Mouse (Mus musculus) heart, adult 2 months (tissue): ENCODE data around the gene Pon2. TPM values are rescaled to one million over a fixed set of nuclear protein-coding genes. Genes with fewer than 3 reads are reported as not detected.

Experiments used
- DNase-seq, 2 experiments: peaks; one replicate each; pipeline ENCODE4 v3.0.0; 2021
- H3K27ac ChIP-seq: fragments of 200-600 bp; 2 replicates; pipeline ENCODE4 v1.8.1; 2022
- H3K27me3 ChIP-seq: fragments of 200-500 bp; 2 replicates; pipeline ENCODE4 v1.6.1; 2012; ENCODE audit warnings: mild to moderate bottlenecking, low read length, inconsistent platforms, mixed read lengths; ENCODE audit not compliant: control insufficient read depth, insufficient read depth
- H3K36me3 ChIP-seq: fragments of 200-500 bp; 2 replicates; pipeline ENCODE4 v1.6.1; 2012; ENCODE audit warnings: low read length, inconsistent platforms; ENCODE audit not compliant: control insufficient read depth, insufficient read depth
- H3K4me1 ChIP-seq: fragments of 200-500 bp; 2 replicates; pipeline ENCODE4 v1.6.1; 2011; ENCODE audit warnings: low read length; ENCODE audit not compliant: control insufficient read depth, insufficient read depth
- H3K4me3 ChIP-seq: fragments of 200-600 bp; 2 replicates; pipeline ENCODE4 v1.8.1; 2022
- H3K79me2 ChIP-seq: fragments of 200-500 bp; replicated peaks from 2 replicates; pipeline ENCODE4 v1.6.1; 2012; ENCODE audit warnings: mild to moderate bottlenecking, inconsistent platforms, low read length, moderate library complexity, mixed read lengths; ENCODE audit not compliant: control insufficient read depth, insufficient read depth
- H3K9ac ChIP-seq: fragments of 200-500 bp; 2 replicates; pipeline ENCODE4 v1.6.1; 2012; ENCODE audit warnings: low read depth, mild to moderate bottlenecking, control low read depth, inconsistent platforms, low read length, mixed read lengths
- CTCF ChIP-seq: fragments of 200-600 bp; IDR thresholded peaks from 2 replicates; pipeline ENCODE4 v1.8.1; 2022; ENCODE audit warnings: antibody characterized with exemption, mild to moderate bottlenecking, moderate library complexity
- EP300 ChIP-seq: fragments of 200-500 bp; IDR thresholded peaks from 2 replicates; pipeline ENCODE4 v1.6.1; 2011; ENCODE audit warnings: low read depth, low read length, control low read depth; ENCODE audit not compliant: insufficient read depth
- POLR2A ChIP-seq: fragments of 200-500 bp; IDR thresholded peaks from 2 replicates; pipeline ENCODE4 v1.6.1; 2011; ENCODE audit warnings: mild to moderate bottlenecking, low read depth, low read length, control low read depth; ENCODE audit not compliant: insufficient read depth
- WGBS: fragments of 180-500 bp; shearing (Covaris S2); methylation state at CpG from one replicate; pipeline ENCODE4 v1.1.7; 2018; 5-methylcytosine and 5-hydroxymethylcytosine counted together
- intact Hi-C: fragments of 180-260 bp; cut with DNase I; formaldehyde crosslinking; loops from one replicate; pipeline ENCODE4 v1.15.1; 2025
- polyA plus RNA-seq: library from polyadenylated mRNA; depleted of rRNA; stranded (reverse); fragments of >200 nt; gene quantifications from 2 replicates; pipeline ENCODE4 v1.2.3, GENCODE M21; 2012
- total RNA-seq, 2 experiments: library from RNA; stranded (reverse); gene quantifications; 2 replicates each; pipeline ENCODE4 v1.2.3; 2021

The Pon2 gene
- total and polyA plus RNA-seq, 3 experiments = 15.9 to 16.8 (median 16.8) TPM

DNA sequence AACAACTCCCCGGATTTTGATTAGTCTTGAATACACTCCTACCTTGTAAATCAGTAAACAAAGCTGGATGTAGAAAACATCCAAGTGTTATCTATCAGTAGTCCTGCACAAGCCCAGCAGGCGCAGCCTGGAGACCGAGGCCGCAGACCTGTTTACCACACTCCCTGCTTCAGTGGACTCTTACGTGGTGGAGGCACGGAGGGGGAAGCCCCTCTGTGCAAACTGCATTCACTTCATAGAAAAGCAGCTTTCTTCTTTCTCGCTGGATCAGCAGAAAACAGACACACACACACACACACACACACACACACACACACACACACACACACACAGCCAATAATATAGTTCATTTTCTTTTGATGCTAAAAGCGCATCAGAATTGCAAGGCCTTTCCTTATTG, 33.5 kb downstream of the Pon2 start:
- Histone ChIP-seq H3K27ac (no peak overlapping the region), H3K4me3 (no peak overlapping the region), H3K36me3 (peaks cover 4% of the 10 kb centered on the region), H3K27me3 (no peaks in the 10 kb centered on the region), H3K79me2 (no peaks in the 10 kb centered on the region), H3K9ac (no peak overlapping the region), H3K4me1 (no peaks in the 10 kb centered on the region)
- 77% methylated on average over 8 of the region's 8 CpGs for WGBS
- intact Hi-C loops = no loop called here
- TF ChIP-seq POLR2A = no peak
- no peak for TF ChIP-seq EP300
- TF ChIP-seq CTCF = no peak
- DNase-seq = no peak

GRCm38 (mm10) chr6:5263250-5263999, 34.8 kb downstream of the Pon2 start:
- Histone ChIP-seq H3K36me3 (peaks cover 4% of the 10 kb centered on the region), H3K27me3 (no peaks in the 10 kb centered on the region), H3K4me3 (no peak overlapping the region), H3K27ac (no peak overlapping the region), H3K9ac (no peak overlapping the region), H3K4me1 (no peaks in the 10 kb centered on the region), H3K79me2 (no peaks in the 10 kb centered on the region)
- TF ChIP-seq POLR2A (no peak), EP300 (no peak), CTCF (no peak)
- no peak for DNase-seq
- intact Hi-C loops = no loop called here
- 72% methylated on average over 8 of the region's 8 CpGs for WGBS

- no peak for TF ChIP-seq EP300
- no peak for TF ChIP-seq POLR2A
- no peak for TF ChIP-seq CTCF
- DNase-seq = no peak
- Histone ChIP-seq H3K4me1 (no peaks in the 10 kb centered on the region), H3K36me3 (peaks cover 4% of the 10 kb centered on the region), H3K27ac (no peak overlapping the region), H3K9ac (no peak overlapping the region), H3K27me3 (no peaks in the 10 kb centered on the region), H3K4me3 (no peak overlapping the region), H3K79me2 (no peaks in the 10 kb centered on the region)
- WGBS = 57% methylated on average over 10 of the region's 10 CpGs
- intact Hi-C loops = no loop called here
Measured at GRCm38 (mm10) chr6:5262322-5263249, 35.7 kb downstream of the Pon2 start.

GRCm38 (mm10) chr6:5255722-5256451, 42.4 kb downstream of the Pon2 start, which contains the start of gene Pon3:
Gene Pon3, minus strand, starts transcription at chr6:5256286.
- WGBS = under 1% methylated on average over 16 of the region's 16 CpGs
- H3K79me2 ChIP-seq = no peaks in the 10 kb centered on the region
- peak within 1 kb of the TSS; percentile 77 for H3K27ac ChIP-seq
- peak within 1 kb of the TSS; percentile 57 for H3K4me3 ChIP-seq
- no peak for TF ChIP-seq EP300
- peak; percentile 73 for TF ChIP-seq POLR2A
- peak; percentile 14; the same call in 1 of the 2 replicates for TF ChIP-seq CTCF
- H3K36me3 ChIP-seq = peaks cover 2% of the 10 kb centered on the region; the same call in 1 of the 2 replicates
- DNase-seq = peak; percentile 74 to 78
- no peaks in the 10 kb centered on the region for H3K27me3 ChIP-seq
- H3K9ac ChIP-seq = peak within 1 kb of the TSS; percentile 11
- intact Hi-C loops = loop anchor here (5.0 kb wide), 1 partner anchor 126 kb away; the partner anchor contains the start of gene Asb4
- H3K4me1 ChIP-seq = peaks cover 2% of the 10 kb centered on the region

- intact Hi-C loops = loop anchor here (5.0 kb wide), 1 partner anchor 127 kb away; the partner anchor contains the start of gene Asb4
- no peak for DNase-seq
- H3K4me3 ChIP-seq = peak overlapping the region; percentile 57
Measured at GRCm38 (mm10) chr6:5255291-5255690, 43.0 kb downstream of the Pon2 start.

More at GRCm38 (mm10) chr6:5255291-5255690, 43.0 kb downstream of the Pon2 start:
- 3% methylated on average over 6 of the region's 6 CpGs for WGBS
- peaks cover 2% of the 10 kb centered on the region for H3K4me1 ChIP-seq
- TF ChIP-seq CTCF (no peak), EP300 (no peak), POLR2A (no peak)
- H3K9ac ChIP-seq = peak overlapping the region; percentile 11
- H3K79me2 ChIP-seq = no peaks in the 10 kb centered on the region
- H3K27ac ChIP-seq = peak overlapping the region; percentile 77; the same call in 1 of the 2 replicates
- H3K36me3 ChIP-seq = peaks cover 2% of the 10 kb centered on the region; the same call in 1 of the 2 replicates
- H3K27me3 ChIP-seq = no peaks in the 10 kb centered on the region
